Mouse (Mus musculus) kidney, adult 18-20 months (tissue): Measurements from ENCODE around the gene Mbd6.

Source experiments
- DNase-seq: peaks from one replicate; pipeline ENCODE4 v3.0.0; 2021

Mbd6 gene

DNA sequence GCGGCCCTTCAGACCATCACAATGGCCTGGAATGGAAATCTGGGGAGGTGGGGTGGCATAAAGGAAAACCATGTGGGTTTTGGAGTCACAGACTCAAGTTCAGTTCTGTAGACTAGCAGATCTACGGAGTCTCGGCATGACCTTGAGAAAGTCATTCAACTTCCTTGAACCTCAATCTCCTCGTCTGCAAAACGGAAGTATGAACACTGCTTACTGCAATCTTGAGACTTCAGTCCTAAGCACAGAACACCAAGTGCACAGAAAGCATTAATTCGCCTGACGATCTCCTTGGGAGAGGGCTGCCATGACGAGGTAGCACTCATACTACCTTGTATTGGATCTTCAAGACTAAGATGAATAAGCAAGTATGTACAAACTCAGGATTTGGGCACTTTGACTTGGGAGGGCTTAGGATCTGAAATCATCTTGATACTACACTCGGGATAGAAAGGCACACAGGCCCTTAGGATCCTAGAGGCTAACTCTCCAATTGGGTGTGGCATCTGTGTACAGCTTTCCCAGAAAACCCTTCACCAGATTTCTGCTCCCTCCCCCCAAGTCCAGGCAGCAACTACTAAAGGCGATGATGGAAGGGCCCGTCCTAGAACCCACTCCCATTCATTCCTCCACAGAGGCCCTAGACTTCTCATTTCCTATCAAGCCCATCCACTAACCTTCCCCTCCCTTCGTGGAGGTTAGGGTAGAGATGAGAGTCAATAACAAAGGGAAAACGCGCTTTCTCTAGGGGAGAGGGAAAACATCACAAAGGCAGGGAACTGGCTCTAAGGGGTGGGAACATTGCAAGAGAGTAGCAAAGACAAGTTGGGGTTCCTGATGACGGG is 26.9 kb downstream of the Mbd6 start:
- no peak for DNase-seq

- no peak for DNase-seq
Measured at GRCm38 (mm10) chr10:127258489-127258888, 30.3 kb downstream of the Mbd6 start.

- no peak for DNase-seq
Measured at GRCm38 (mm10) chr10:127257790-127258189, 31.0 kb downstream of the Mbd6 start.

DNA sequence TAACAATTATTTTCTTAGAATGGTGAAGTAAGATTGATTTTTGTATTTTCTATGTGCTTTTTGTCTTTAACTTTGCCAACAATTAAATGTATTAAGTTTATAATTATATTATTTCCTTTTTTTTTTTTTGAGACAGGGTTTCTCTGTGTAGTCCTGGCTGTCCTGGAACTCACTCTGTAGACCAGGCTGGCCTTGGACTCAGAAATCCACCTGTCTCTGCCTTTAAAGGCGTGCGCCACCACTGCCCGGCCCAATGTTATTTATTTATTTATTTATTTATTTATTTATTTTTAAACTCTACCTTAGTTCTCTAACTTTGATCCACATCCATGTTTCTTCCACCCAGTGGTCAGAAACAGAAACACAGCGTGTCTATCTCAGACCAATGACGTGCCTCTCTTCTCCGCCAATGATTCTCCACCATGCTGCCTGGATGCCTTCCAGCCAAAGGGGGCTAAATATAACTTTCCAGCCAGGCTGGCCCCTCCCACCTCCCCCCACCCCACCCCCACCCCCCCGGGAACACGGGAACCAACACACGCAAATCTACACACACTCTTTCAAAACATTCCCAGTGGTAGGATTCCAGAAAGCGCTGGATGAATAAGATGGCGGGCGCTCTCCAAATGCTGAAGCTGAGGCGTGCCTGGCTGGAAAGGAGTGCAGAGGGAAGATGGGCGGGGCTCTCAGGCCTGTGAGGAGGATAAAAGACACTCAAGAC is 33.0 kb downstream of the Mbd6 start:
- DNase-seq = peak; percentile 52

GRCm38 (mm10) chr10:127250810-127251209 is 38.0 kb downstream of the Mbd6 start:
- DNase-seq = no peak

- DNase-seq = no peak
Measured at GRCm38 (mm10) chr10:127238241-127238824, 50.5 kb downstream of the Mbd6 start.

DNA sequence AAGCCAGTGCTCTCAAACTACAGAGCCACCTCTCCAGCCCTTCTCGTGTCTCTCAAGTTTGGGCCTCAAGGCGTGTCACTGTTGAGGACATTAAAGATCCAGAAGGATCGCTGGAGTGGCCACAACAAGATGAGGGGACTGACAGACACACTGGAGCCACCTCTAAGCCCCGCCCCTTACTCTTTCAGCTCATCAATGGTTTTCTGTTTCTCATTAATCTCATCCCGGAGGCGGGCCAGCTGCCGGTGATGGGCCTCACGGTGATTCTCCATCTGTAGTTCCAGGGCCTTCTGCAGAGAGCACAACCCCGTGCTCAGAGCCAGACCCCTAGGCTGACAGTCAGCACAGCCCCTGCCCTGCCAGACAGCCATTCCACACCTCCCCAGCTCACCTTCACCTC is 52.3 kb downstream of the Mbd6 start:
- DNase-seq = no peak

DNA sequence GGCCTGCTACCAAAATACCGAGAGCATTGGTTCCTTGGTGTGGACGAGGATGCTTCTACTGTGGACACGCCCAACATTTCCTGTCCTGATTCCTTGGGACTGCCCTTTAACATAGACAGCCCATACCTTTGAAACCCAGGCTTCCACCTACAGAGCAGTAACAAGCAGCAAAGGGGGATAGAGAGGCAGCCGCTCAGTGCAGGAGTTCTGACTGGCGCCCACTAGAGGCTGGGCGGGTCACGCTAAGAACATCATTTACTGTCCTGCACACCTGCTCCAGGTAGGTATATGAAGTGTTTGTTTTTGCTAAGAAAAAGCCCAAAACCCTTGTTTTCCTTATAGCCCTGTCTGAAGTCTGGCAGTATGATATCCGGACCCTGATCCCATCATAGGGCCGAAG is 55.7 kb downstream of the Mbd6 start:
- no peak for DNase-seq
